Mouse (Mus musculus): Measurements from ENCODE around the gene Xpo5. TPM values are rescaled to one million over a fixed set of nuclear protein-coding genes. Genes with fewer than 3 reads are reported as not detected.

Gene Xpo5
- polyA plus RNA-seq, 1 experiment from 2014 or later, result 44.6 TPM

GRCm38 (mm10) chr17:46272058-46272457 lies 69.5 kb downstream of the Xpo5 start:
- no peak for ATAC-seq
- 83% methylated on average over 2 of the region's 2 CpGs for WGBS
- no peaks in the 10 kb centered on the region; the same call in 1 of the 2 replicates for H3K36me3 ChIP-seq (ENCODE audit: control insufficient read depth, insufficient read depth)

GRCm38 (mm10) chr17:46272675-46273074 lies 70.1 kb downstream of the Xpo5 start:
- Histone ChIP-seq H3K4me1 (replicated peaks; ENCODE audit: control insufficient read depth, insufficient read depth, low read length) (no peaks in the 10 kb centered on the region), H3K4me3 (replicated peaks; ENCODE audit: low read length) (no peak overlapping the region)
- WGBS, result 91% methylated on average over 5 of the region's 5 CpGs

More at GRCm38 (mm10) chr17:46272058-46272457, 69.5 kb downstream of the Xpo5 start:
- H3K27me3 ChIP-seq (replicated peaks; ENCODE audit: control insufficient read depth, insufficient read depth, low read length), result no peaks in the 10 kb centered on the region
- no peak overlapping the region for H3K4me3 ChIP-seq (replicated peaks; ENCODE audit: low read length)
- H3K4me2 ChIP-seq (ENCODE audit: low read length), result no peak overlapping the region
- no peak overlapping the region for H3K27ac ChIP-seq (ENCODE audit: low read length)
- H3K9me3 ChIP-seq (ENCODE audit: control insufficient read depth, low read length), result no peaks in the 10 kb centered on the region
- H3K9ac ChIP-seq (replicated peaks; ENCODE audit: low read depth, low read length), result 0 out of 2 replicates have a peak overlapping the region, but pooled peaks have one; percentile 6
- no peaks in the 10 kb centered on the region for H3K4me1 ChIP-seq (replicated peaks; ENCODE audit: control insufficient read depth, insufficient read depth, low read length)

GRCm38 (mm10) chr17:46273803-46274236 lies 71.2 kb downstream of the Xpo5 start:
- Histone ChIP-seq H3K36me3 (ENCODE audit: control insufficient read depth, insufficient read depth) (no peaks in the 10 kb centered on the region; the same call in 1 of the 2 replicates), H3K4me3 (replicated peaks; ENCODE audit: low read length) (no peak overlapping the region), H3K4me1 (replicated peaks; ENCODE audit: control insufficient read depth, insufficient read depth, low read length) (no peaks in the 10 kb centered on the region), H3K9me3 (ENCODE audit: control insufficient read depth, low read length) (no peaks in the 10 kb centered on the region), H3K9ac (replicated peaks; ENCODE audit: low read depth, low read length) (no peak overlapping the region), H3K27ac (ENCODE audit: low read length) (no peak overlapping the region), H3K27me3 (replicated peaks; ENCODE audit: control insufficient read depth, insufficient read depth, low read length) (no peaks in the 10 kb centered on the region), H3K4me2 (ENCODE audit: low read length) (no peak overlapping the region)
- 75% methylated on average over 1 of the region's 1 CpGs for WGBS
- no peak for ATAC-seq

More at GRCm38 (mm10) chr17:46272675-46273074, 70.1 kb downstream of the Xpo5 start:
- Histone ChIP-seq H3K36me3 (ENCODE audit: control insufficient read depth, insufficient read depth) (no peaks in the 10 kb centered on the region; the same call in 1 of the 2 replicates), H3K9ac (replicated peaks; ENCODE audit: low read depth, low read length) (no peak overlapping the region), H3K4me2 (ENCODE audit: low read length) (no peak overlapping the region), H3K27me3 (replicated peaks; ENCODE audit: control insufficient read depth, insufficient read depth, low read length) (no peaks in the 10 kb centered on the region), H3K9me3 (ENCODE audit: control insufficient read depth, low read length) (no peaks in the 10 kb centered on the region), H3K27ac (ENCODE audit: low read length) (no peak overlapping the region)
- no peak for ATAC-seq

GRCm38 (mm10) chr17:46274465-46274864 lies 71.9 kb downstream of the Xpo5 start:
- ATAC-seq, result no peak
- 80% methylated on average over 6 of the region's 6 CpGs for WGBS
- Histone ChIP-seq H3K4me3 (replicated peaks; ENCODE audit: low read length) (no peak overlapping the region), H3K9me3 (ENCODE audit: control insufficient read depth, low read length) (no peaks in the 10 kb centered on the region), H3K9ac (replicated peaks; ENCODE audit: low read depth, low read length) (no peak overlapping the region), H3K4me1 (replicated peaks; ENCODE audit: control insufficient read depth, insufficient read depth, low read length) (no peaks in the 10 kb centered on the region), H3K4me2 (ENCODE audit: low read length) (no peak overlapping the region), H3K27ac (ENCODE audit: low read length) (no peak overlapping the region), H3K36me3 (ENCODE audit: control insufficient read depth, insufficient read depth) (no peaks in the 10 kb centered on the region; the same call in 1 of the 2 replicates), H3K27me3 (replicated peaks; ENCODE audit: control insufficient read depth, insufficient read depth, low read length) (no peaks in the 10 kb centered on the region)

- no peaks in the 10 kb centered on the region for H3K9me3 ChIP-seq (ENCODE audit: control insufficient read depth, low read length)
- no peak for ATAC-seq
- H3K27me3 ChIP-seq (replicated peaks; ENCODE audit: control insufficient read depth, insufficient read depth, low read length), result no peaks in the 10 kb centered on the region
- no peaks in the 10 kb centered on the region for H3K4me1 ChIP-seq (replicated peaks; ENCODE audit: control insufficient read depth, insufficient read depth, low read length)
- no peak overlapping the region for H3K4me3 ChIP-seq (replicated peaks; ENCODE audit: low read length)
- WGBS, result 91% methylated on average over 6 of the region's 6 CpGs
- H3K4me2 ChIP-seq (ENCODE audit: low read length), result no peak overlapping the region
- no peaks in the 10 kb centered on the region; the same call in 1 of the 2 replicates for H3K36me3 ChIP-seq (ENCODE audit: control insufficient read depth, insufficient read depth)
- H3K9ac ChIP-seq (replicated peaks; ENCODE audit: low read depth, low read length), result no peak overlapping the region
- no peak overlapping the region for H3K27ac ChIP-seq (ENCODE audit: low read length)
Observed at GRCm38 (mm10) chr17:46275034-46275433, 72.5 kb downstream of the Xpo5 start.

GRCm38 (mm10) chr17:46275506-46275905 lies 72.9 kb downstream of the Xpo5 start:
- H3K4me3 ChIP-seq (replicated peaks; ENCODE audit: low read length), result no peak overlapping the region
- no peak for ATAC-seq

GRCm38 (mm10) chr17:46277586-46277985 lies 75.0 kb downstream of the Xpo5 start:
- 79% methylated on average over 4 of the region's 4 CpGs for WGBS
- no peak for ATAC-seq
- no peak overlapping the region for H3K4me3 ChIP-seq (replicated peaks; ENCODE audit: low read length)
- no peaks in the 10 kb centered on the region; the same call in 1 of the 2 replicates for H3K36me3 ChIP-seq (ENCODE audit: control insufficient read depth, insufficient read depth)
- H3K9me3 ChIP-seq (ENCODE audit: control insufficient read depth, low read length), result no peaks in the 10 kb centered on the region
- H3K4me2 ChIP-seq (ENCODE audit: low read length), result no peak overlapping the region
- no peak overlapping the region for H3K9ac ChIP-seq (replicated peaks; ENCODE audit: low read depth, low read length)
- no peak overlapping the region for H3K27ac ChIP-seq (ENCODE audit: low read length)
- H3K27me3 ChIP-seq (replicated peaks; ENCODE audit: control insufficient read depth, insufficient read depth, low read length), result no peaks in the 10 kb centered on the region
- peaks cover 11% of the 10 kb centered on the region for H3K4me1 ChIP-seq (replicated peaks; ENCODE audit: control insufficient read depth, insufficient read depth, low read length)

More at GRCm38 (mm10) chr17:46275506-46275905, 72.9 kb downstream of the Xpo5 start:
- Histone ChIP-seq H3K9me3 (ENCODE audit: control insufficient read depth, low read length) (no peaks in the 10 kb centered on the region), H3K36me3 (ENCODE audit: control insufficient read depth, insufficient read depth) (no peaks in the 10 kb centered on the region; the same call in 1 of the 2 replicates), H3K4me2 (ENCODE audit: low read length) (no peak overlapping the region), H3K27ac (ENCODE audit: low read length) (no peak overlapping the region), H3K4me1 (replicated peaks; ENCODE audit: control insufficient read depth, insufficient read depth, low read length) (no peaks in the 10 kb centered on the region), H3K9ac (replicated peaks; ENCODE audit: low read depth, low read length) (no peak overlapping the region), H3K27me3 (replicated peaks; ENCODE audit: control insufficient read depth, insufficient read depth, low read length) (no peaks in the 10 kb centered on the region)
- WGBS, result 90% methylated on average over 10 of the region's 10 CpGs

- Histone ChIP-seq H3K27me3 (replicated peaks; ENCODE audit: control insufficient read depth, insufficient read depth, low read length) (no peaks in the 10 kb centered on the region), H3K4me1 (replicated peaks; ENCODE audit: control insufficient read depth, insufficient read depth, low read length) (peaks cover 12% of the 10 kb centered on the region), H3K4me2 (ENCODE audit: low read length) (no peak overlapping the region), H3K27ac (ENCODE audit: low read length) (no peak overlapping the region), H3K4me3 (replicated peaks; ENCODE audit: low read length) (no peak overlapping the region), H3K9me3 (ENCODE audit: control insufficient read depth, low read length) (no peaks in the 10 kb centered on the region), H3K9ac (replicated peaks; ENCODE audit: low read depth, low read length) (no peak overlapping the region), H3K36me3 (ENCODE audit: control insufficient read depth, insufficient read depth) (no peaks in the 10 kb centered on the region; the same call in 1 of the 2 replicates)
- ATAC-seq, result no peak
- WGBS, result 91% methylated on average over 12 of the region's 12 CpGs
Observed at GRCm38 (mm10) chr17:46278011-46278765, 75.6 kb downstream of the Xpo5 start.

GRCm38 (mm10) chr17:46282483-46283123 lies 80.0 kb downstream of the Xpo5 start, which contains the start of gene Tjap1:
TSS of gene Tjap1 (minus strand) at chr17:46283026.
- no peaks in the 10 kb centered on the region for H3K27me3 ChIP-seq (replicated peaks; ENCODE audit: control insufficient read depth, insufficient read depth, low read length)
- peaks cover 15% of the 10 kb centered on the region for H3K4me1 ChIP-seq (replicated peaks; ENCODE audit: control insufficient read depth, insufficient read depth, low read length)
- peak within 1 kb of the TSS; percentile 45 for H3K27ac ChIP-seq (ENCODE audit: low read length)
- H3K36me3 ChIP-seq (ENCODE audit: control insufficient read depth, insufficient read depth), result no peaks in the 10 kb centered on the region; the same call in 1 of the 2 replicates
- peak; percentile 99 for ATAC-seq
- H3K9ac ChIP-seq (replicated peaks; ENCODE audit: low read depth, low read length), result peak within 1 kb of the TSS; percentile 70
- H3K4me3 ChIP-seq (replicated peaks; ENCODE audit: low read length), result peak within 1 kb of the TSS; percentile 56
- WGBS, result under 1% methylated on average over 37 of the region's 37 CpGs
- no peaks in the 10 kb centered on the region for H3K9me3 ChIP-seq (ENCODE audit: control insufficient read depth, low read length)
- peak within 1 kb of the TSS; percentile 96 for H3K4me2 ChIP-seq (ENCODE audit: low read length)

Data from forebrain, embryonic 16.5 days (tissue).